15 mouse cellular contexts compared by ENCODE assay signal in the genomic region with DNA sequence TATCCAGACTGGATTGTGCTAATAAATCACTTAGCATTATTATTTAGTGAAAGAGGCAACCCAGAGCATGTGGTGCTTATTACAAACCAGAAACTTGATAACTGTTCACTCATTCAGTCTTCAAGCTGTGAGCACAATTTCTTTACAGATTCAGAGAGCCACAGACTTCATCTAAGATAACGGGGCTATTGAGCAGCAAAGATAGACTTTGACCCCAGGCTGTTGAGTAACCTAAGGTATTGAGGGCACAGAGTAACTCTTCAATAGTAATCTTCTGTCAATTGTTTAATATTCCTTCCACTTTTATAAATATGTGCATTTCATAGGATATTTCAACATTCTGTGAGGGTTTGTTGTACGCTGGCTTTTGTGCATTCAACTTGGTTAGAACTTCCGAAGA.
"Had no signal": no experiment of that assay in that cellular context is flagged by ENCODE, and none has a peak within 500 bp of the region (broad histone marks: within the 10 kb centered on the region; RNA-seq: fewer than 3 reads in every experiment).

No protein-coding gene starts in this region.

- H3K9ac ChIP-seq: lung, embryonic 14.5 days; midbrain, embryonic 13.5 days; neural tube, embryonic 12.5 days; stomach, embryonic 15.5 days had no signal

- H3K4me1 ChIP-seq: midbrain, embryonic 10.5 days; midbrain, embryonic 13.5 days; neural tube, embryonic 12.5 days; stomach, embryonic 15.5 days had no signal

- H3K4me2 ChIP-seq: lung, embryonic 14.5 days; midbrain, embryonic 13.5 days; neural tube, embryonic 12.5 days; stomach, embryonic 15.5 days had no signal

- H3K36me3 ChIP-seq: midbrain, embryonic 10.5 days; midbrain, embryonic 13.5 days; neural tube, embryonic 12.5 days; stomach, embryonic 15.5 days had no signal

- H3K4me3 ChIP-seq: midbrain, embryonic 10.5 days; midbrain, embryonic 13.5 days; myocyte; neural tube, embryonic 12.5 days; stomach, embryonic 15.5 days had no signal

- H3K9me3 ChIP-seq: midbrain, embryonic 10.5 days; midbrain, embryonic 13.5 days; neural tube, embryonic 12.5 days; stomach, embryonic 15.5 days had no signal

- DNase-seq: lung, adult 18-20 months; lung, embryonic 14.5 days; lung, postnatal 10 days; lung, postnatal 4 days; right cerebral cortex, postnatal 14 days; thymus, adult 2 months; thymus, postnatal 25 days; thymus, postnatal 4 days had no signal

- H3K27me3 ChIP-seq: midbrain, embryonic 13.5 days; neural tube, embryonic 12.5 days; stomach, embryonic 15.5 days had no signal

- ATAC-seq: midbrain, embryonic 13.5 days; midbrain, embryonic 16.5 days had no signal

- H3K27ac ChIP-seq: midbrain, embryonic 10.5 days; midbrain, embryonic 13.5 days; neural tube, embryonic 12.5 days; stomach, embryonic 15.5 days; stomach, postnatal 0 days had no signal
